Mouse (Mus musculus) urinary bladder, postnatal 36 days (tissue): ENCODE data around the gene Rrp36.

Experiments used
- DNase-seq, 2 experiments: peaks; one replicate each; pipeline ENCODE4 v3.0.0; 2022; ENCODE audit warnings: low spot score in 2 of 2, mixed read lengths in 1 of 2

The Rrp36 gene

GRCm38 (mm10) chr17:46685913-46686312, 11.8 kb upstream of the Rrp36 start:
- DNase-seq, result no peak

GRCm38 (mm10) chr17:46682654-46683389, 8.7 kb upstream of the Rrp36 start:
- DNase-seq, result no peak

GRCm38 (mm10) chr17:46681466-46682118, 7.4 kb upstream of the Rrp36 start:
- DNase-seq, result no peak

- DNase-seq, result peak; percentile 93 to 97
Observed at GRCm38 (mm10) chr17:46680760-46681373, 6.7 kb upstream of the Rrp36 start, which contains the start of gene Klhdc3. Klhdc3 (minus strand) TSS chr17:46680914.

- DNase-seq, result no peak
Observed at GRCm38 (mm10) chr17:46679843-46680759, 5.9 kb upstream of the Rrp36 start.

- no peak for DNase-seq
Observed at GRCm38 (mm10) chr17:46678911-46679310, 4.8 kb upstream of the Rrp36 start.

GRCm38 (mm10) chr17:46678416-46678815, 4.3 kb upstream of the Rrp36 start, which contains the start of gene Mea1:
Mea1 (plus strand) TSS chr17:46678793.
- DNase-seq, result no peak

- no peak for DNase-seq
Observed at GRCm38 (mm10) chr17:46674530-46675283, 555 bp upstream of the Rrp36 start.

GRCm38 (mm10) chr17:46669911-46670310, 4.2 kb downstream of the Rrp36 start:
- DNase-seq, result no peak

- DNase-seq, result no peak
Observed at GRCm38 (mm10) chr17:46667712-46668111, 6.4 kb downstream of the Rrp36 start.

- no peak for DNase-seq
Observed at GRCm38 (mm10) chr17:46662730-46663129, 11.4 kb downstream of the Rrp36 start.

- DNase-seq, result no peak
Observed at GRCm38 (mm10) chr17:46661981-46662380, 12.2 kb downstream of the Rrp36 start.

GRCm38 (mm10) chr17:46661351-46661750, 12.8 kb downstream of the Rrp36 start:
- DNase-seq, result no peak

- no peak for DNase-seq
Observed at GRCm38 (mm10) chr17:46656054-46656453, 18.1 kb downstream of the Rrp36 start.

GRCm38 (mm10) chr17:46651755-46652547, 22.2 kb downstream of the Rrp36 start:
- DNase-seq, result no peak

- no peak for DNase-seq
Observed at GRCm38 (mm10) chr17:46651292-46651691, 22.9 kb downstream of the Rrp36 start.

GRCm38 (mm10) chr17:46650232-46651031, 23.7 kb downstream of the Rrp36 start, which contains the start of gene Cul7:
Cul7 (plus strand) TSS chr17:46650337.
- peak; percentile 81 to 91 for DNase-seq

GRCm38 (mm10) chr17:46649811-46650210, 24.3 kb downstream of the Rrp36 start:
- DNase-seq, result no peak

GRCm38 (mm10) chr17:46648436-46648835, 25.7 kb downstream of the Rrp36 start:
- DNase-seq, result no peak
